Mouse (Mus musculus): ENCODE data around the gene Hdac4. TPM values are rescaled to one million over a fixed set of nuclear protein-coding genes. Genes with fewer than 3 reads are reported as not detected.

The Hdac4 gene
- polyA plus RNA-seq, 1 experiment = 13.3 TPM

- Histone ChIP-seq H3K36me3 (ENCODE audit: control insufficient read depth, insufficient read depth, low read length) (no peaks in the 10 kb centered on the region), H3K4me3 (ENCODE audit: extremely low read depth, insufficient read depth, insufficient read length) (no peak overlapping the region), H3K27ac (ENCODE audit: insufficient read depth, low read length) (no peak overlapping the region), H3K4me1 (ENCODE audit: control insufficient read depth, insufficient read depth, insufficient read length) (0 out of 2 replicates have a peak, but pooled peaks cover 5% of the 10 kb centered on the region), H3K27me3 (ENCODE audit: control insufficient read depth, insufficient read depth, low read length) (no peaks in the 10 kb centered on the region)
- WGBS = 90% methylated on average over 3 of the region's 3 CpGs
- DNase-seq (ENCODE audit: low read depth in 1 of 2, low spot score in 2 of 2) = no peak
- no peak for TF ChIP-seq CTCF (IDR thresholded peaks at IDR 0.05; ENCODE audit: extremely low read depth, insufficient read depth, insufficient read length, insufficient replicate concordance)
- no peak for TF ChIP-seq POLR2A (IDR thresholded peaks at IDR 0.05; ENCODE audit: low read depth, low read length)
These were observed 21.1 kb downstream of the Hdac4 start for GRCm38 (mm10) chr1:92174251-92174897.

GRCm38 (mm10) chr1:92170616-92171235 is 24.8 kb downstream of the Hdac4 start:
- TF ChIP-seq POLR2A (IDR thresholded peaks at IDR 0.05; ENCODE audit: low read depth, low read length) = no peak
- TF ChIP-seq CTCF (IDR thresholded peaks at IDR 0.05; ENCODE audit: extremely low read depth, insufficient read depth, insufficient read length, insufficient replicate concordance) = no peak
- Histone ChIP-seq H3K4me1 (ENCODE audit: control insufficient read depth, insufficient read depth, insufficient read length) (no peaks in the 10 kb centered on the region), H3K4me3 (ENCODE audit: extremely low read depth, insufficient read depth, insufficient read length) (no peak overlapping the region), H3K27me3 (ENCODE audit: control insufficient read depth, insufficient read depth, low read length) (no peaks in the 10 kb centered on the region), H3K27ac (ENCODE audit: insufficient read depth, low read length) (no peak overlapping the region), H3K36me3 (ENCODE audit: control insufficient read depth, insufficient read depth, low read length) (no peaks in the 10 kb centered on the region)
- 89% methylated on average over 5 of the region's 5 CpGs for WGBS
- no peak for DNase-seq (ENCODE audit: low read depth in 1 of 2, low spot score in 2 of 2)

- Histone ChIP-seq H3K4me1 (ENCODE audit: control insufficient read depth, insufficient read depth, insufficient read length) (peaks cover 1% of the 10 kb centered on the region; the same call in 1 of the 2 replicates), H3K27ac (ENCODE audit: insufficient read depth, low read length) (no peak overlapping the region), H3K36me3 (ENCODE audit: control insufficient read depth, insufficient read depth, low read length) (no peaks in the 10 kb centered on the region), H3K4me3 (ENCODE audit: extremely low read depth, insufficient read depth, insufficient read length) (no peak overlapping the region), H3K27me3 (ENCODE audit: control insufficient read depth, insufficient read depth, low read length) (no peaks in the 10 kb centered on the region)
- TF ChIP-seq POLR2A (IDR thresholded peaks at IDR 0.05; ENCODE audit: low read depth, low read length) = no peak
- TF ChIP-seq CTCF (IDR thresholded peaks at IDR 0.05; ENCODE audit: extremely low read depth, insufficient read depth, insufficient read length, insufficient replicate concordance) = no peak
- DNase-seq (ENCODE audit: low read depth in 1 of 2, low spot score in 2 of 2) = no peak
These were observed 25.8 kb downstream of the Hdac4 start for GRCm38 (mm10) chr1:92169776-92170055.

- no peak for DNase-seq (ENCODE audit: low read depth in 1 of 2, low spot score in 2 of 2)
- no peaks in the 10 kb centered on the region for H3K36me3 ChIP-seq (ENCODE audit: control insufficient read depth, insufficient read depth, low read length)
- no peak overlapping the region for H3K4me3 ChIP-seq (ENCODE audit: extremely low read depth, insufficient read depth, insufficient read length)
- no peaks in the 10 kb centered on the region for H3K27me3 ChIP-seq (ENCODE audit: control insufficient read depth, insufficient read depth, low read length)
- WGBS = 95% methylated on average over 4 of the region's 4 CpGs
- TF ChIP-seq CTCF (IDR thresholded peaks at IDR 0.05; ENCODE audit: extremely low read depth, insufficient read depth, insufficient read length, insufficient replicate concordance) (no peak), POLR2A (IDR thresholded peaks at IDR 0.05; ENCODE audit: low read depth, low read length) (no peak)
- H3K27ac ChIP-seq (ENCODE audit: insufficient read depth, low read length) = no peak overlapping the region
- peaks cover 4% of the 10 kb centered on the region; the same call in 1 of the 2 replicates for H3K4me1 ChIP-seq (ENCODE audit: control insufficient read depth, insufficient read depth, insufficient read length)
These were observed 26.4 kb downstream of the Hdac4 start for GRCm38 (mm10) chr1:92168900-92169775.

- no peaks in the 10 kb centered on the region for H3K36me3 ChIP-seq (ENCODE audit: control insufficient read depth, insufficient read depth, low read length)
- no peak for TF ChIP-seq POLR2A (IDR thresholded peaks at IDR 0.05; ENCODE audit: low read depth, low read length)
- TF ChIP-seq CTCF (IDR thresholded peaks at IDR 0.05; ENCODE audit: extremely low read depth, insufficient read depth, insufficient read length, insufficient replicate concordance) = no peak
- H3K4me1 ChIP-seq (ENCODE audit: control insufficient read depth, insufficient read depth, insufficient read length) = peaks cover 4% of the 10 kb centered on the region; the same call in 1 of the 2 replicates
- no peak overlapping the region for H3K27ac ChIP-seq (ENCODE audit: insufficient read depth, low read length)
- WGBS = 89% methylated on average over 1 of the region's 1 CpGs
- no peaks in the 10 kb centered on the region for H3K27me3 ChIP-seq (ENCODE audit: control insufficient read depth, insufficient read depth, low read length)
- no peak for DNase-seq (ENCODE audit: low read depth in 1 of 2, low spot score in 2 of 2)
- no peak overlapping the region for H3K4me3 ChIP-seq (ENCODE audit: extremely low read depth, insufficient read depth, insufficient read length)
These were observed 31.6 kb downstream of the Hdac4 start for GRCm38 (mm10) chr1:92163932-92164331.

GRCm38 (mm10) chr1:92159804-92160203 is 35.7 kb downstream of the Hdac4 start:
- no peak overlapping the region for H3K27ac ChIP-seq (ENCODE audit: insufficient read depth, low read length)
- no peak overlapping the region for H3K4me3 ChIP-seq (ENCODE audit: extremely low read depth, insufficient read depth, insufficient read length)
- peaks cover 4% of the 10 kb centered on the region; the same call in 1 of the 2 replicates for H3K4me1 ChIP-seq (ENCODE audit: control insufficient read depth, insufficient read depth, insufficient read length)
- TF ChIP-seq CTCF (IDR thresholded peaks at IDR 0.05; ENCODE audit: extremely low read depth, insufficient read depth, insufficient read length, insufficient replicate concordance) (no peak), POLR2A (IDR thresholded peaks at IDR 0.05; ENCODE audit: low read depth, low read length) (no peak)
- WGBS = 89% methylated on average over 4 of the region's 4 CpGs
- no peak for DNase-seq (ENCODE audit: low read depth in 1 of 2, low spot score in 2 of 2)
- no peaks in the 10 kb centered on the region for H3K27me3 ChIP-seq (ENCODE audit: control insufficient read depth, insufficient read depth, low read length)
- no peaks in the 10 kb centered on the region for H3K36me3 ChIP-seq (ENCODE audit: control insufficient read depth, insufficient read depth, low read length)
